Mouse (Mus musculus) thymus, adult 2 months (tissue): Measurements from ENCODE around the gene Ctrc. TPM values are rescaled to one million over a fixed set of nuclear protein-coding genes. Genes with fewer than 3 reads are reported as not detected.

ENCODE experiments used
- DNase-seq: peaks from one replicate; pipeline ENCODE4 v3.0.0; 2021
- H3K27ac ChIP-seq: fragments of 200-500 bp; 2 replicates; pipeline ENCODE4 v1.5.1; 2012; ENCODE audit warnings: low read length, control low read depth; ENCODE audit not compliant: control insufficient read depth, insufficient read depth
- H3K27me3 ChIP-seq: fragments of 200-500 bp; 2 replicates; pipeline ENCODE4 v1.6.1; 2012; ENCODE audit warnings: mild to moderate bottlenecking, low read length, moderate library complexity, mixed read lengths; ENCODE audit not compliant: control insufficient read depth, insufficient read depth
- H3K36me3 ChIP-seq: fragments of 200-500 bp; 2 replicates; pipeline ENCODE4 v1.6.1; 2012; ENCODE audit warnings: mild to moderate bottlenecking, low read length, moderate library complexity; ENCODE audit not compliant: control insufficient read depth, insufficient read depth
- H3K4me1 ChIP-seq: fragments of 200-500 bp; replicated peaks from 2 replicates; pipeline ENCODE4 v1.6.1; 2012; ENCODE audit warnings: low read length; ENCODE audit not compliant: control insufficient read depth, insufficient read depth
- H3K4me3 ChIP-seq: fragments of 200-500 bp; 2 replicates; pipeline ENCODE4 v1.5.1; 2012; ENCODE audit warnings: mild to moderate bottlenecking, low read length, control low read depth, moderate library complexity; ENCODE audit not compliant: control insufficient read depth, insufficient read depth
- CTCF ChIP-seq: fragments of 200-500 bp; IDR thresholded peaks from 2 replicates; pipeline ENCODE4 v1.5.1; 2012; ENCODE audit warnings: mild to moderate bottlenecking, control low read depth, low read length, moderate library complexity, borderline replicate concordance; ENCODE audit not compliant: control insufficient read depth, poor library complexity, insufficient read depth; ENCODE audit errors: extremely low read depth
- POLR2A ChIP-seq: fragments of 200-500 bp; IDR thresholded peaks from 2 replicates; pipeline ENCODE4 v1.6.1; 2012; ENCODE audit warnings: mild to moderate bottlenecking, low read length, control low read depth, moderate library complexity; ENCODE audit not compliant: control insufficient read depth, poor library complexity, insufficient read depth; ENCODE audit errors: extremely low read depth
- WGBS: fragments of 180-500 bp; shearing (Covaris S2); methylation state at CpG from one replicate; pipeline ENCODE4 v1.1.7; 2018; 5-methylcytosine and 5-hydroxymethylcytosine counted together
- polyA plus RNA-seq: library from polyadenylated mRNA; depleted of rRNA; stranded (reverse); fragments of >200 nt; gene quantifications from 2 replicates; pipeline ENCODE4 v1.2.3, GENCODE M21; 2012

Ctrc gene
- polyA plus RNA-seq, 1 experiment: 0.35 TPM

- 2% methylated on average over 19 of the region's 19 CpGs for WGBS
- DNase-seq: peak; percentile 17
- Histone ChIP-seq H3K36me3 (no peaks in the 10 kb centered on the region), H3K4me1 (peaks cover 25% of the 10 kb centered on the region), H3K27me3 (no peaks in the 10 kb centered on the region), H3K27ac (no peak overlapping the region), H3K4me3 (peak overlapping the region; percentile 63)
- no peak for TF ChIP-seq CTCF
- no peak for TF ChIP-seq POLR2A
Observed at GRCm38 (mm10) chr4:141874111-141874600, 28.0 kb upstream of the Ctrc start.

GRCm38 (mm10) chr4:141872977-141873376 is 26.8 kb upstream of the Ctrc start:
- 92% methylated on average over 9 of the region's 9 CpGs for WGBS
- no peaks in the 10 kb centered on the region for H3K27me3 ChIP-seq
- H3K4me3 ChIP-seq: peak overlapping the region; percentile 5; the same call in 1 of the 2 replicates
- H3K27ac ChIP-seq: no peak overlapping the region
- DNase-seq: no peak
- H3K4me1 ChIP-seq: peaks cover 25% of the 10 kb centered on the region
- TF ChIP-seq POLR2A (no peak), CTCF (no peak)
- H3K36me3 ChIP-seq: no peaks in the 10 kb centered on the region

GRCm38 (mm10) chr4:141871909-141872308 is 25.8 kb upstream of the Ctrc start:
- Histone ChIP-seq H3K4me1 (peaks cover 25% of the 10 kb centered on the region), H3K36me3 (no peaks in the 10 kb centered on the region), H3K4me3 (no peak overlapping the region), H3K27ac (no peak overlapping the region; the same call in 1 of the 2 replicates), H3K27me3 (no peaks in the 10 kb centered on the region)
- DNase-seq: no peak
- WGBS: 92% methylated on average over 9 of the region's 9 CpGs
- TF ChIP-seq CTCF (no peak), POLR2A (no peak)

GRCm38 (mm10) chr4:141871333-141871725 is 25.2 kb upstream of the Ctrc start:
- no peaks in the 10 kb centered on the region for H3K27me3 ChIP-seq
- TF ChIP-seq CTCF (no peak), POLR2A (no peak)
- H3K4me1 ChIP-seq: peaks cover 25% of the 10 kb centered on the region
- H3K4me3 ChIP-seq: no peak overlapping the region
- 95% methylated on average over 3 of the region's 3 CpGs for WGBS
- no peak for DNase-seq
- no peak overlapping the region for H3K27ac ChIP-seq
- no peaks in the 10 kb centered on the region for H3K36me3 ChIP-seq

GRCm38 (mm10) chr4:141870666-141871332 is 24.6 kb upstream of the Ctrc start:
- 89% methylated on average over 11 of the region's 11 CpGs for WGBS
- TF ChIP-seq CTCF: no peak
- no peak for TF ChIP-seq POLR2A
- Histone ChIP-seq H3K27me3 (no peaks in the 10 kb centered on the region), H3K4me3 (no peak overlapping the region), H3K27ac (no peak overlapping the region), H3K4me1 (peaks cover 25% of the 10 kb centered on the region), H3K36me3 (no peaks in the 10 kb centered on the region)
- no peak for DNase-seq

GRCm38 (mm10) chr4:141869436-141870215 is 23.5 kb upstream of the Ctrc start:
- DNase-seq: no peak
- H3K4me1 ChIP-seq: peaks cover 17% of the 10 kb centered on the region
- no peak overlapping the region for H3K27ac ChIP-seq
- TF ChIP-seq POLR2A (no peak), CTCF (no peak)
- WGBS: 80% methylated on average over 5 of the region's 5 CpGs
- H3K27me3 ChIP-seq: no peaks in the 10 kb centered on the region
- no peak overlapping the region for H3K4me3 ChIP-seq
- H3K36me3 ChIP-seq: no peaks in the 10 kb centered on the region
